Mouse (Mus musculus): ENCODE data around the gene Gimap3. TPM values are rescaled to one million over a fixed set of nuclear protein-coding genes. Genes with fewer than 3 reads are reported as not detected.
A peak's percentile ranks its signal among the peaks of the same experiment; 100 is the strongest.

Gene Gimap3
- polyA plus RNA-seq, 1 experiment from 2014 or later, result not detected

DNA sequence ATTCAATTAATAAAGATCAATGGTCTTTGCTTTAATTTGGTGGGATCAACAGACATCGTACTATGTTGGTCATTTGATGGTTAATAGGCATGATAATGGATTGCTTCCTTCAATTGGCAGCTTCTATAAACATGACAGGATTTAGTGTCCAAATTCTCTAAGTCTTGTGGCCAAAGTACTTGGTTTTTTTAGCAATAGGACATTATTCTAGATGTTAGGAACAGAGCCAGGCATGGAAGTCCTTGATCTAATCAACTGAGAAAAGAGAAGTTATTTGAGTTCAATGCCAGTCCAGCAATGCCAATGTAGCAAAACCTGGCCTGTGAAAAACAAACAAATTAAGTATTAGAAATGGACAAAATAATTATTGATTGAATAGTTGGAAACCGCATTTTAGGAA is 14.9 kb upstream of the Gimap3 start:
- Histone ChIP-seq H3K4me2 (replicated peaks; ENCODE audit: low read depth, low read length) (no peak overlapping the region), H3K9ac (ENCODE audit: low read depth, low read length) (no peak overlapping the region), H3K27me3 (ENCODE audit: control insufficient read depth, insufficient read depth, low read length) (no peaks in the 10 kb centered on the region), H3K9me3 (ENCODE audit: control insufficient read depth, low read length) (no peaks in the 10 kb centered on the region), H3K36me3 (ENCODE audit: control insufficient read depth, insufficient read depth, low read length) (no peaks in the 10 kb centered on the region), H3K4me1 (ENCODE audit: control insufficient read depth, insufficient read depth, low read length) (no peaks in the 10 kb centered on the region), H3K4me3 (ENCODE audit: low read length) (no peak overlapping the region), H3K27ac (ENCODE audit: low read depth, low read length) (no peak overlapping the region)
- ATAC-seq (ENCODE audit: low FRiP score, low TSS enrichment), result no peak
- 86% methylated on average over 2 of the region's 2 CpGs for WGBS

GRCm38 (mm10) chr6:48785189-48785588 is 14.5 kb upstream of the Gimap3 start:
- Histone ChIP-seq H3K27me3 (ENCODE audit: control insufficient read depth, insufficient read depth, low read length) (no peaks in the 10 kb centered on the region), H3K36me3 (ENCODE audit: control insufficient read depth, insufficient read depth, low read length) (no peaks in the 10 kb centered on the region), H3K27ac (ENCODE audit: low read depth, low read length) (no peak overlapping the region), H3K9ac (ENCODE audit: low read depth, low read length) (no peak overlapping the region), H3K9me3 (ENCODE audit: control insufficient read depth, low read length) (no peaks in the 10 kb centered on the region; the same call in 1 of the 2 replicates), H3K4me3 (ENCODE audit: low read length) (no peak overlapping the region), H3K4me1 (ENCODE audit: control insufficient read depth, insufficient read depth, low read length) (no peaks in the 10 kb centered on the region), H3K4me2 (replicated peaks; ENCODE audit: low read depth, low read length) (no peak overlapping the region)
- ATAC-seq (ENCODE audit: low FRiP score, low TSS enrichment), result no peak
- WGBS, result 75% methylated on average over 1 of the region's 1 CpGs

GRCm38 (mm10) chr6:48784406-48784805 is 13.8 kb upstream of the Gimap3 start:
- H3K36me3 ChIP-seq (ENCODE audit: control insufficient read depth, insufficient read depth, low read length), result no peaks in the 10 kb centered on the region
- H3K4me1 ChIP-seq (ENCODE audit: control insufficient read depth, insufficient read depth, low read length), result no peaks in the 10 kb centered on the region
- H3K9ac ChIP-seq (ENCODE audit: low read depth, low read length), result no peak overlapping the region
- H3K9me3 ChIP-seq (ENCODE audit: control insufficient read depth, low read length), result peaks cover 4% of the 10 kb centered on the region; the same call in 1 of the 2 replicates
- no peaks in the 10 kb centered on the region for H3K27me3 ChIP-seq (ENCODE audit: control insufficient read depth, insufficient read depth, low read length)
- H3K27ac ChIP-seq (ENCODE audit: low read depth, low read length), result no peak overlapping the region
- H3K4me2 ChIP-seq (replicated peaks; ENCODE audit: low read depth, low read length), result no peak overlapping the region
- WGBS, result 92% methylated on average over 1 of the region's 1 CpGs
- no peak for ATAC-seq (ENCODE audit: low FRiP score, low TSS enrichment)
- no peak overlapping the region for H3K4me3 ChIP-seq (ENCODE audit: low read length)

- ATAC-seq (ENCODE audit: low FRiP score, low TSS enrichment), result peak; percentile 72
These were observed 1.4 kb upstream of the Gimap3 start for GRCm38 (mm10) chr6:48772030-48772429.

DNA sequence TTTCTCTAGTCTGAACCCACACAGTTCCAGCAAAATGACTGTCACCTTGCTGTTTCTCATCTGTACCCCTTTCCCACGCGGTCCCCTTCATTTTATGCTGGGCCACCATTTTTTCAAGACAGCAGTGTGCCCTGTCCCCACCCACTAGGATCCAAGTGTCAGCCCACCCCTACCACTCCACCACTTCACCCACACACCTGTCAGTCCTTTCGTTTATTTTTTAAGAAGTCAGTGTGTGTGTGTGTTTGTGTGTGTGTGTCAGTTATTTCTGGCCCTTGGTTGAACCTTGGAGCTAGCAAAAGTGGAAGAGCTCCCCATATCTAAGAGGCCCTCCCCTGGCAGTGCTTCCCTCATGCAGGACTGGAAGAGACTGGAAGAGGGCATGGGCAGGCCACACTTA is 1.7 kb downstream of the Gimap3 start:
- no peak overlapping the region for H3K27ac ChIP-seq (ENCODE audit: low read depth, low read length)
- H3K27me3 ChIP-seq (ENCODE audit: control insufficient read depth, insufficient read depth, low read length), result no peaks in the 10 kb centered on the region
- WGBS, result 93% methylated on average over 3 of the region's 3 CpGs
- H3K4me2 ChIP-seq (replicated peaks; ENCODE audit: low read depth, low read length), result no peak overlapping the region
- H3K9me3 ChIP-seq (ENCODE audit: control insufficient read depth, low read length), result 0 out of 2 replicates have a peak, but pooled peaks cover 3% of the 10 kb centered on the region
- no peaks in the 10 kb centered on the region for H3K36me3 ChIP-seq (ENCODE audit: control insufficient read depth, insufficient read depth, low read length)
- no peak for ATAC-seq (ENCODE audit: low FRiP score, low TSS enrichment)
- H3K4me1 ChIP-seq (ENCODE audit: control insufficient read depth, insufficient read depth, low read length), result no peaks in the 10 kb centered on the region
- no peak overlapping the region for H3K9ac ChIP-seq (ENCODE audit: low read depth, low read length)
- H3K4me3 ChIP-seq (ENCODE audit: low read length), result no peak overlapping the region

More at GRCm38 (mm10) chr6:48772030-48772429, 1.4 kb upstream of the Gimap3 start:
- H3K9ac ChIP-seq (ENCODE audit: low read depth, low read length), result no peak overlapping the region
- H3K4me3 ChIP-seq (ENCODE audit: low read length), result no peak overlapping the region
- H3K9me3 ChIP-seq (ENCODE audit: control insufficient read depth, low read length), result no peaks in the 10 kb centered on the region
- no peak overlapping the region for H3K4me2 ChIP-seq (replicated peaks; ENCODE audit: low read depth, low read length)
- no peaks in the 10 kb centered on the region for H3K4me1 ChIP-seq (ENCODE audit: control insufficient read depth, insufficient read depth, low read length)
- no peaks in the 10 kb centered on the region for H3K27me3 ChIP-seq (ENCODE audit: control insufficient read depth, insufficient read depth, low read length)
- 10% methylated on average over 8 of the region's 8 CpGs for WGBS
- no peak overlapping the region for H3K27ac ChIP-seq (ENCODE audit: low read depth, low read length)
- no peaks in the 10 kb centered on the region for H3K36me3 ChIP-seq (ENCODE audit: control insufficient read depth, insufficient read depth, low read length)

DNA sequence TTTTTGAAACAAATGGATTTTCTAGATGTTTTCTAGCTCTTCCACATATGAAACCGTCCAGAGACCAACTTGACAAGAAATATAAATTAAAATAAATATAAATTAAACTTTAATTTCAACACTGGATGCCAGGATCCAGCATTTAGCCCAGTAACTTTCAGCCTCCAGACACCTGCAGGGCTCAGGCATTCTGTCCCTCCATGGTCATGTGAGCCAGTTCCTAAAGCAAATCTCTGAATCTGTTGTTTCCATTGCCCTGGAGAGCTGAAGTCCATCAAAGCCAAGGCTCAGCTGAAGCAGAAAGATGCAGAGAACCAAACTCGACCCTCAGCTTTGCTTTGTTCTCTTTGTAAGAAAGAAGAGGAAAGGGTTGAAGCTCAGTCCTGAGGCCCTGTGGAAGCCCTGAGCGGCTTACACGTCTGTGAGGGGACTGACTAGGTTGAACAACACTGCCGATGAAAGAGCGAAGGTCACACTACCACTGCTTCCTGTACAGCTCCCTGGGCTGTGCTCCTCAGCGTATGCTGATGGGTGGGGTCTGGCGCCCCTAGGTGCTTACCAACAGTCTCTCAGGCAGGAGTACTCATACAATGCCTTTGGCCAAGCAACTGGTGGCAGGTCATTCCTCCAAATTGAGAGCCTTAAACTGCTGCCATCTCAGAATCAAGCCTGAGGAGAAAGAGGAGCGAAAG is 2.3 kb downstream of the Gimap3 start:
- 78% methylated on average over 9 of the region's 9 CpGs for WGBS
- Histone ChIP-seq H3K36me3 (ENCODE audit: control insufficient read depth, insufficient read depth, low read length) (no peaks in the 10 kb centered on the region), H3K4me1 (ENCODE audit: control insufficient read depth, insufficient read depth, low read length) (no peaks in the 10 kb centered on the region), H3K27ac (ENCODE audit: low read depth, low read length) (no peak overlapping the region), H3K9ac (ENCODE audit: low read depth, low read length) (no peak overlapping the region), H3K4me3 (ENCODE audit: low read length) (no peak overlapping the region), H3K9me3 (ENCODE audit: control insufficient read depth, low read length) (0 out of 2 replicates have a peak, but pooled peaks cover 3% of the 10 kb centered on the region), H3K4me2 (replicated peaks; ENCODE audit: low read depth, low read length) (no peak overlapping the region), H3K27me3 (ENCODE audit: control insufficient read depth, insufficient read depth, low read length) (no peaks in the 10 kb centered on the region)
- ATAC-seq (ENCODE audit: low FRiP score, low TSS enrichment), result no peak

- 88% methylated on average over 10 of the region's 10 CpGs for WGBS
- no peak overlapping the region for H3K4me2 ChIP-seq (replicated peaks; ENCODE audit: low read depth, low read length)
- 0 out of 2 replicates have a peak, but pooled peaks cover 3% of the 10 kb centered on the region for H3K9me3 ChIP-seq (ENCODE audit: control insufficient read depth, low read length)
- no peak for ATAC-seq (ENCODE audit: low FRiP score, low TSS enrichment)
- H3K27me3 ChIP-seq (ENCODE audit: control insufficient read depth, insufficient read depth, low read length), result no peaks in the 10 kb centered on the region
- H3K9ac ChIP-seq (ENCODE audit: low read depth, low read length), result no peak overlapping the region
- H3K4me1 ChIP-seq (ENCODE audit: control insufficient read depth, insufficient read depth, low read length), result no peaks in the 10 kb centered on the region
- no peak overlapping the region for H3K27ac ChIP-seq (ENCODE audit: low read depth, low read length)
- H3K36me3 ChIP-seq (ENCODE audit: control insufficient read depth, insufficient read depth, low read length), result no peaks in the 10 kb centered on the region
- no peak overlapping the region for H3K4me3 ChIP-seq (ENCODE audit: low read length)
These were observed 6.2 kb downstream of the Gimap3 start for GRCm38 (mm10) chr6:48764496-48764895.

- Histone ChIP-seq H3K4me2 (replicated peaks; ENCODE audit: low read depth, low read length) (no peak overlapping the region), H3K27me3 (ENCODE audit: control insufficient read depth, insufficient read depth, low read length) (no peaks in the 10 kb centered on the region), H3K9ac (ENCODE audit: low read depth, low read length) (no peak overlapping the region), H3K9me3 (ENCODE audit: control insufficient read depth, low read length) (0 out of 2 replicates have a peak, but pooled peaks cover 3% of the 10 kb centered on the region), H3K27ac (ENCODE audit: low read depth, low read length) (no peak overlapping the region), H3K4me3 (ENCODE audit: low read length) (no peak overlapping the region), H3K4me1 (ENCODE audit: control insufficient read depth, insufficient read depth, low read length) (no peaks in the 10 kb centered on the region), H3K36me3 (ENCODE audit: control insufficient read depth, insufficient read depth, low read length) (no peaks in the 10 kb centered on the region)
- ATAC-seq (ENCODE audit: low FRiP score, low TSS enrichment), result no peak
- 72% methylated on average over 7 of the region's 7 CpGs for WGBS
These were observed 6.9 kb downstream of the Gimap3 start for GRCm38 (mm10) chr6:48763567-48764270.

Data from kidney, embryonic 14.5 days (tissue).